Mouse (Mus musculus): ENCODE measurements around the gene Mapk8ip2. TPM values are rescaled to one million over a fixed set of nuclear protein-coding genes. Genes with fewer than 3 reads are reported as not detected.

Mapk8ip2 gene
- total RNA-seq, 1 experiment from 2014 or later: not detected

Other genes starting within 250 kb of the Mapk8ip2 start
- 15.6 and 22.7 TPM in 2 replicates for gene Ppp6r2, start 242.4 kb upstream of the Mapk8ip2 start, total RNA-seq (2017)
- 43.3 and 53.7 TPM in 2 replicates for gene Sbf1, start 138.6 kb upstream of the Mapk8ip2 start, total RNA-seq (2017)
- not detected in 2 replicates for gene Adm2, start 131.2 kb upstream of the Mapk8ip2 start, total RNA-seq (2017)
- not detected in 2 replicates for gene Miox, start 119.5 kb upstream of the Mapk8ip2 start, total RNA-seq (2017)
- gene Lmf2, start 98.3 kb upstream of the Mapk8ip2 start, total RNA-seq (2017): 13.9 and 14.4 TPM in 2 replicates
- gene Ncaph2, start 98.2 kb upstream of the Mapk8ip2 start, total RNA-seq (2017): 81.4 and 106 TPM in 2 replicates
- gene Sco2, start 80.1 kb upstream of the Mapk8ip2 start, total RNA-seq (2017): 21.8 and 23.0 TPM in 2 replicates
- gene Tymp, start 76.9 kb upstream of the Mapk8ip2 start, total RNA-seq (2017): 0.68 and 0.78 TPM in 2 replicates
- 2.9 and 3.0 TPM in 2 replicates for gene Odf3b, start 74.6 kb upstream of the Mapk8ip2 start, total RNA-seq (2017)
- gene Klhdc7b, start 69.0 kb upstream of the Mapk8ip2 start, total RNA-seq (2017): not detected in 2 replicates
- gene Syce3, start 43.4 kb upstream of the Mapk8ip2 start, total RNA-seq (2017): not detected in 2 replicates
- 2.6 TPM in 1 of 2 replicates, not detected in the other for gene Cpt1b, start 28.1 kb upstream of the Mapk8ip2 start, total RNA-seq (2017)
- gene C730034F03Rik, start 24.3 kb upstream of the Mapk8ip2 start, total RNA-seq (2017): 3.9 and 7.0 TPM in 2 replicates
- 0.29 and 0.46 TPM in 2 replicates for gene Gm44502, start 24.2 kb upstream of the Mapk8ip2 start, total RNA-seq (2017)
- gene Chkb, start 24.0 kb upstream of the Mapk8ip2 start, total RNA-seq (2017): 11.7 and 15.9 TPM in 2 replicates
- 9.4 and 12.9 TPM in 2 replicates for gene Arsa, start 23.5 kb downstream of the Mapk8ip2 start, total RNA-seq (2017)
- 10.2 and 14.9 TPM in 2 replicates for gene Shank3, start 45.7 kb downstream of the Mapk8ip2 start, total RNA-seq (2017)
- not detected in 2 replicates for gene Acr, start 114.4 kb downstream of the Mapk8ip2 start, total RNA-seq (2017)
- 11.1 and 12.6 TPM in 2 replicates for gene Rabl2, start 138.0 kb downstream of the Mapk8ip2 start, total RNA-seq (2017)